Mouse (Mus musculus): ENCODE measurements around the gene Dbn1. TPM values are rescaled to one million over a fixed set of nuclear protein-coding genes. Genes with fewer than 3 reads are reported as not detected.
"Not testable (repeated sequence)": the region's sequence is repeated elsewhere in the genome, so short reads cannot be mapped to it uniquely, and the experiment has no call there.

Dbn1 gene
- total RNA-seq, 2 experiments from 2014 or later = 392 to 399 TPM

DNA sequence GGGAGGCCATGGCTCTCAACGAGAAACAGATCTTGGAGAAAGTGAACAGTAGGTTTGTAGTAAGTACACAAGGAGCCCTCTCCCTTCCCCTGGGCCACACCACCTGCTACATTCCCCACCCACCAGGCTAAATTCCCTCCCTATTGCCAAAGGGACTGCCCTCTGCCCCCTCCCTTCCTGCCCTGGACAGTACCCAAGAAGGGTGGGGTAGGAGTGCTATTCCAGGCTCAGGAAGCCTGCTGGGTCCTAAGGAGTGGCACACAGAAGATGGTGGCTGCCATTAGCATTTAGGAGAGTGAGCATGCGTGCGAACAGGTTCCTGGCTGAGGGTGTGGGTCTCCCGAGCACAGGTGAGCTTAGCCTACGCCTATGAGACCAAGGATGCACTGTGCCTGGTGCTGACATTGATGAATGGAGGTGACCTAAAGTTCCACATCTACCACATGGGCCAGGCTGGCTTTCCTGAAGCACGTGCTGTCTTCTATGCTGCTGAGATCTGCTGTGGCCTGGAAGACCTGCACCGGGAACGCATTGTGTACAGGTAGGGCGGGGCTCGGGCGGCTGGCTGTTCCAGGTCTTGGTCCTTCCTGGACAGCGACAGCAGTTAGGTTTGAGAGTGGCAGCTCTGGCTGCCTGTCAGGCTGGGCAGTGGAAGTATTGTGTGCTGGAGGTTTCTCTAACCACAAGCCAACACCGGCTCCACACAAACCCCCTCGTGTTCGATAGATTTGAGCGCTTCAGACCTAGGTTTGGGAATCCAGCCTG lies 35.9 kb downstream of the Dbn1 start:
- DNase-seq (ENCODE audit: low spot score in 2 of 2) = no peak

DNA sequence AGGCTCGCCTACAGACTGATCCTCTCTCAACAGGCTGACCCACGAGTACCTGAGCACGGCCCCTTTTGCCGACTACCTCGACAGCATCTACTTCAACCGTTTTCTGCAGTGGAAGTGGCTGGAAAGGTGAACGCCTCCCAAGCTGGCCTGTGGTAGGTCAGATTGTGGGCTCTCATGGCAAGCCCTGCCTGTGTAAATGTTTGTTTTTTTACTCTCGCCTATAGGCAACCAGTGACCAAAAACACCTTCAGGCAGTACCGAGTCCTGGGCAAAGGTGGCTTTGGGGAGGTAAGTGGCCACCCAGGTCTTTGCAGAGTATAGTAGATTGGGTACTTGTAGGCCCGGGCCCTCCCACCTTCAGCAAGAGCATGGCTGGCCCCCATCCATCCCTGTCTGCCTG lies 36.6 kb downstream of the Dbn1 start:
- DNase-seq (ENCODE audit: low spot score in 2 of 2) = no peak

DNA sequence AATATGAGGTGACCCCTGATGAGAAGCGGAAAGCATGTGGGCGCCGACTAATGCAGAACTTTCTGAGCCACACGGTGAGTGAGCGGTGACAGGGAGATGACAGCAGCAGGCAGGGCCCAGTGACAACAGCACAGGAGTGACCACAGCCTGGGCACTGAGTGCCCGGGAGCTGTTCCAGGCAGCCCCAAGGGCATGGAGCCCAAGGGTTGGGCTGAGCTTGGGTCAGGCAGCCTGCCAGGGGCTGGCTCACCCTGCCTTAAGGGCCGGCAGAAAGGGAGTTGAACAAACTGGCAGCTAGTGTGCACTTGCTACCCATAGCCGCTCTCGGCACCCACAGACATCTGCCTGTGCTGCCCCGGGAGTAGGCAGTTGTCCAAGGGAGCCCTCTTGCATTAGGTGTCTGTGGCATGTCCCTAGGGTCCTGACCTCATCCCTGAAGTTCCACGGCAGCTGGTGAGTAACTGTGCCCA lies 37.4 kb downstream of the Dbn1 start:
- DNase-seq (ENCODE audit: low spot score in 2 of 2) = peak; percentile 62 to 78

DNA sequence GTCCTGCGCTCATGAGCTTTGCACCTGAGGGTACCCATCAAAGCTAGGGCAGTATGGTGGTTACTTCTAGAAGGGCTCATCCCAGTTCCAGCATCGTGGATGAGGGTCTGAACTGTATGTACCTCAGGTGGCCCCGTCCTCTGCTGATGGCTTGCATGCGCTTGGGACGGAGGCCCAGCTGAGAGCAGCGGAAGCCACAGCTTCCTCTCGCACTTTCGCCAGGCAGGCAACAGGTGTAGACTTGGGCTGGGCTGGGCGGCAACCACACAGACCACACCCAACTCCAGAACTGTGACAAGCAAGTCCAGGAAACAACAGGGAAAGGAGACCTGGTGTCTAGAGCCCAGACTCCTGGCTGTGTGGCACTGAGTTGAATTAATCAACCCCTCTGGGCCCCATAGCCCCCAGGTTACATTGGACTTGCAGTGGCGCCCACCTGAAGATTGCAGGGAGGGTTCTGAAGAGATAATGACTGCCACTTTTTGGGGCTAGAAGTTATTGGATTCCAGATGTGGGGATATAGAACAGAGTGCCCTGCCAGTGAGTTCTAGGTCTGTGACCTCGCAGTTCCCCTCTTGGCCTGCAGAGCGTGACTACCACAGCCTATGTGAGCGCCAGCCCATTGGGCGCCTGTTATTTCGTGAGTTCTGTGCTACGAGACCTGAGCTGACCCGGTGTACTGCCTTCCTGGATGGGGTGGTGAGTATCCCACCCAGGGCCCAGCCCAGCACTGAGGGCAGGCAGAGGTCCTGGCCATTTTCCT lies 38.1 kb downstream of the Dbn1 start:
- DNase-seq (ENCODE audit: low spot score in 2 of 2) = no peak

DNA sequence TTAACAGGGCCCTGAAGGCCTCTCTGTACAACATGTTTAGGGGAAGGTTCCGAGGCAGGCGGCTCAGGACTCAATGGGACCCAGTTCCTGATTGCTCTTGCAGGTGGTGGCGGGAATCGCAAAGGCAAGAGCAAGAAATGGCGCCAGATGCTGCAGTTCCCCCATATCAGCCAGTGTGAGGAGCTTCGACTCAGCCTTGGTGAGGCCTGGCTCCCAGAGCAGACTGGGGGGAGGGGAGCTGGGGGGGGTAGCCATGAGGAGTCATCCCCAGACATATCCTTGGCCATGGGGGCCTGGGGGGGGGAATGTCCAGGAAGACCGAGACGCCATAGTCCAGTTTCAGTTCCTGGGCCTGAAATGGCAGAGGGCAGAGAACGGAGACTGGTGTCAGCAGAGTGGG lies 38.7 kb downstream of the Dbn1 start:
- no peak for DNase-seq (ENCODE audit: low spot score in 2 of 2)

DNA sequence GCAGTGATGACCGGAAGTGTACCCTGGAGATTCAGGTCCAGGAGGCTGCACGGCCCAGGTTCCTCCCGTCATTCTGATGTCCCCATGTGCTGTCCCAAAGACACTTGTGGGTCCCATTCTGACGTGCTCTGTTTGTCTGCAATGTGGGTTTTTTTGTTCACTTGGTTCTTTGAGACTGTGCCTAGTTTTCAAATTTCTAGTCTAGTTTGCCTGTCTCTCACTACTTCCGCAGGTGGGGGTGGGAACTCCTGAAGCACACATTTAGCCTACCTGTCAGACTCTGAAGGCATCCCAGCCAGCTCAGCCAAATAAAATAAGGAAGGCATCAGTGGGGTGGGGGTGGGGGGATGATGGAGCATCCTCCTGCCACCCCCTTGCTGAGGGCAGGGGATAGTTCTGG lies 39.8 kb downstream of the Dbn1 start:
- no peak for DNase-seq (ENCODE audit: low spot score in 2 of 2)

DNA sequence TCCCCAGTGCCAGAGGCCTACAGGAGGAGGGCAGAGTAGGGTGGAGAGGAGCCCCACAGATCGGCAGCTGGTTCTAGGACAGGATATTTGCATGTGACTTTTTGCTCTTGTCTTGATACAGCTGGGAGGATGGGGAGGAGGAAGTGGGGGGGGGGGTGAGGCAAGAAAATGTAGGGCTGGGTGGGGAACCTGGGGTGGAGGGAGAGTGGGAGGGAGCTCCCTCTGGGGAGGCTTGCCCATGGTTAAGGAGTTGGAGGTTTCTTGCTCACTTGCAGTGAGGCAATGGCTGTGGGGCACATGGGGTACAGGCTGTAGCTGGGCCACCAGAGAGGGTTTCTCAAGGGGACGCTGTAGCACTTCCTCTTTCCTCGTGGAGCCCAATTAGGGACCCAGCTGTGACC lies 40.4 kb downstream of the Dbn1 start:
- DNase-seq (ENCODE audit: low spot score in 2 of 2) = no peak

DNA sequence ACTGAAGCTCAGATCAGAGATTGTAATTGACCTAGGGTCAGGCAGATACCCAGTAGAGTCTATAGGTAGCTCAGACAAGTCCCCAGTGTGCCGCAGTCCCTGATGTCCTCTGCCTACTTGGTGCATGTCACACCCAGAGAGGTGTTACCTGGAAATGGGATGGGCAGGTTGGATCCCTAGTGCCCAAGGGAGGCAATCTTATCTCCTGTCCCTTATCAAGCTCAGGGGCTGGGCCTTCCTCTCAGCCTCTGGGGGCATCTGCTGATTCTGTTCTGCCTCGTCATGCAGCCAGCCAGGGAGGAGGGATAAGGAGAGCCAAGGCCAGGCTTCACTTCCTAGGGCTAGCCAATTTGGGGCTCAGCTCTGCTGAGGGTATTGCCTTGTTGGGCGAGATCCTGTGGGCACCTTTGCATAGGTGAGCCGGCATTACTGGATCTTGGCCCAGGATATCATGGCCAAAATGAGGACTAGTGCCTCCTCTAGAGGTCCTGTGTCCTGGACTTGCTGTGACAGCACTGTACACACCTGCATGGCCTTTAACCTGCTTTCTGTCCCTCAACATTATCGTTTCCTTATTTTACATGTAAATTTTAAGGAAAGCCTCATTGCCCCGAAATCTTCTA lies 41.3 kb downstream of the Dbn1 start:
- no peak for DNase-seq (ENCODE audit: low spot score in 2 of 2)

DNA sequence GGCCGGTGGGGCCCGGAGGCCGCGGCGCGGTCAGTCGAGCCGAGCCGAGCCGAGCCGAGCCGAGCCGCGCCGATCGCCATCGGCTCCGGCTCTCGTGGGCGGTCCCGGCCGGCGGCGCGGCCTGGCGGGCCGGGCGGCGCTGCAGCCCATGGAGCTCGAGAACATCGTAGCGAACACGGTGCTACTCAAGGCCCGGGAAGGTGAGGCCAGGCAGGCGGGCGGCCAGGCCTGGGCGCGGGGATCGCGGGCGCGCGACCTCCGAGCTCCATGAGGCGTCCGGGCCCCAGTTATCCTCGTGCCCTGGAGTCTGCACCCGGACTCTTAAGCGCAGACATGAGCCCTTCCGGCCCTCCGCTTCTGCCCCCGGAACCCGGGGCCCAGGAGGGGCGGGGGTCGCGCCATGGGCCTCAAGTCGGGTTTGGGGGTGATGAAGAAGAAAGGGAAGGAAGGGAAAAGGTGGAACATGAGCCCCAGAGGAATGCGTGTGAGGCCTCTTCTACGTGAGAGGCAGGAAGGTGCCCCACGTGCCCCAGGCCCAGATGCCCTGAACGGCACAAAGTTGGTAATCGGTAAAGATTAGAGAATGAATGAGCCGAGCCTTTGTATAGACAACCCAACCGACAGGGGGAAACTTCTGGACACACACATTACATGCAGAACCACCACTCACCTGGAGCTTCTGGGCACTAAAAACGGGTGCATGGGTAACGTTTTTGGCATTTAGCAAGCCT lies 42.4 kb downstream of the Dbn1 start:
- DNase-seq (ENCODE audit: low spot score in 2 of 2) = no peak

DNA sequence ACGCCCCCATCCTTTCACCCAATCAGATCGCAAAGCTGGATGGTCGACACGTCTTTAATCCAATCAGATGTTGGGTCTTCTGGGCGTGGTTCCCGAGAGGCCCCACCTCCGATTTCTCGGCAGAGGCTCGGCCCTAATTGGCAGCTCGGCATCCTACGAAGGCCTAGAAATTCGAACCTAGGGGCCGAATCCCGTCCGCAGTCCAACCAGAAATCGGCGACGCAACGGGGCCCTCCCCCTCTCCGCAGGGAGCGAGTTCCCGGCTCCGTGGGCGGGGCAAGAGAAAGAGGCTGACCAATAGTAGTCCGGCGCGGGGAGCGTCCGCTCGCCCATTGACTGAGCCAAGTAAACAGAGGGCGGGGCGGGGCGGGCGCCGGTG lies 43.0 kb downstream of the Dbn1 start, which contains the start of gene Grk6:
Gene Grk6 (plus strand): TSS at position 136 of the 379 bp plus-strand sequence.
- peak; percentile 99 for DNase-seq (ENCODE audit: low spot score in 2 of 2)

DNA sequence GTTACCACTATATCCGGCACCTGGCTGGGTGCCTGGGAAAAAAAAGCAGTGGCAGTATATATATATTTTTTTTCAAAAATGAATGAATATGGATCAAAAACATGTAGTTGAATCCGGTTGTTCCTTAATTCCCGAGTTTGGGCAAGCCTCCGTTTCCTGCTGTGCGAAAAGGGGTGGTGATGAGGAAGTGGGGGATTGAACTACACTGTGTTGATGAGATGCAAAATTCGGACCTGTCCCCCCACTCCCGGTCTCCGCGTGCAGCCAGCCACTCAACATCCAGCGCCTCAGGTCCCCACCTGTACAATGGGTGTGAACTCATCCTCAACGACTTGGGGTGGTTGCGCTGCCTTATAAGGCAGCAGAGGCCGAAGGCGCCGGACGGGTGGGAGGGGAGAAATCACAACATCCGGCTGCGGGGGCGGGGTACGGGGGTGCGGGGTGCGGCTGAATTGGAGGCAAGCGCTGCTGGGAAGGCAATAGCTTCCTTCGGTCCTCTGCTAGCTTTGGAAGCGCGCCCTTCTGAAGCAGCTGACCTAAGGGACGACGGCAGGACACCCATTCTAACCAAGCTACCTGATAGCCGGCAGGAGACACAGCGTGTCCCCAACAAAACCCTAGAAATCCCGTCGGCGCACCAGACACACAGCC lies 43.5 kb downstream of the Dbn1 start:
- no peak for DNase-seq (ENCODE audit: low spot score in 2 of 2)

DNA sequence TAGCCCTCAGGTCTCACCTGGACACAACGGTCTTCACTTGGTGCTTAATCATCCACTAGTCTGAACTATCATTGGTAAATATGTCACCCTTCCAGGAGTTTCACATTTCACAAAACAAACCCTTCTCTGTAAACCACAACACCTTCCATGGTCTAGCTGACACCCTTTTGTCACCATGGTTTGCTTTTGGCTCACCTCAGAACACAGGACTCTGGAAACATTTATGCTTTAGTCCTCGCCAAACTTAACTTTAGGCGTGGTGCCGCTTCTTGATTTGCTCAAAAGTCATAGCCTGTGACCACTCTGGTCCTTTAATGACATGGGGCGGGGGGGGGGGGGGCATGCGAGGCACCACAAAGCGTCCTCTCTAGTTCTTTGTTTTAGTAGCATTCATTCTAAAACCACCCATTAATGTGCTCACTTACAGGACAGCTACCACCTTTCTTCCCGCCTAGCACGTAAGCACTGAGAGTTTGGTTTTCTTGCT lies 44.1 kb downstream of the Dbn1 start:
- DNase-seq (ENCODE audit: low spot score in 2 of 2) = no peak

DNA sequence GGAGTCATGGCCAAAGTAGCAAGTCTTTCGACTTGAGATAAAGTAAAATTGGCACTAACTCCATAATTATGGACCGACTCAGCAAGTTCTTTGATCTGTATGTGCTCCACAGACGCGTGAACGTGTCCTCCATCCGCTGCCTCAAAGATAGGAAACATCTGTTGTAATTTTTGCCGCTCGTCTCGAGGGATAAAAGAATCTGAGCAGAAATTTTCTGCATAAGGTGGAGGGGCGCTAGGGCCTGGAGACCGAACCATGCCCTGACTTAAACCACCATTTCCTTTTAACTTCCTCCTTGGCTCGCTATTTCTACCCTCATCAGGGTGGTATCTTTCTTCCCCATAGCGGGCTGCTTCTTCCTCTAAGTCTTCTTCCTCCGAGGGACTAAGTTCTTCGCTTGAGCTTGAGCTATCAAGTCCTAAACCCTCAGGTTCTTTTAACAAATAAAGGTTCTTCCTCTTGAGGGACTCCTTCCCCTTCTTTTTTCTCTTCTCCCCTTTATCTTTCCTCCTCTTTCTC lies 50.7 kb downstream of the Dbn1 start:
- not testable (repeated sequence) for DNase-seq (ENCODE audit: low spot score in 2 of 2)

DNA sequence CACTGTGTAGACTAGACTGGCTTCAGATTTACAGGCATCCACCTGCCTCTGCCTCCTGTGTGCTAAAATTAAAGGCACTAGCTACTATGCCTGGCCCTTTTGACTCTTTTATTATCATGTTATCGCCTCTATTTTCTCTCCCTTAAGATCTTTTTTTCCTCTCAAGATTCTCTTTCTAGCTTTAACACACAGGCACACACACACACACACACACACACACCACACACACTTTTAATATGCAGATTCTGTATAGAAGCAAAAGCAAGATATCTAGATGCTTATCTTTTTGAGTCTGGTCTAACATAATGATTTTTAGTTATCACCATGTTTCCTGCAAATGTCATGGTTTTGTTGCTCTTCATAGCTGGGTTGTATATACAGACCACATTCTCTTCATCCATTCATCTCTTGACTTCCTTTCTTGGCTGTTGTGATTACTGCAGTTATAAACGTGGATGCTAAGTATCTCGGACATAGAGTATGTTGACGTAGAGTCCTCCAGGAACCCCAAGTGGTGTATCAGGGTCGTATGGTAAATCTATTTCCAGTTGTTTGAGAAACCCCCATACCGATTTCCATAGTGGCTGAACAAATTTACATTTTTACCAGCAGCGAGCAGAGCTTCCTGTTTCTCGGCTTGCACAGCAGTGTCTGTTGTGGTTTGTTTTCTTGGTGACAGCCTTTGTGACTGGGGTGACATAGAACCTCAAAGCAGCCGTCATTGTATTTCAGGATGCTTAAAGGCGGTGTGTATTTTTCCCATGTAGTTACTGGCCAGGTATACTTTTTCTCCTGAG lies 55.8 kb downstream of the Dbn1 start:
- DNase-seq (ENCODE audit: low spot score in 2 of 2) = no peak

DNA sequence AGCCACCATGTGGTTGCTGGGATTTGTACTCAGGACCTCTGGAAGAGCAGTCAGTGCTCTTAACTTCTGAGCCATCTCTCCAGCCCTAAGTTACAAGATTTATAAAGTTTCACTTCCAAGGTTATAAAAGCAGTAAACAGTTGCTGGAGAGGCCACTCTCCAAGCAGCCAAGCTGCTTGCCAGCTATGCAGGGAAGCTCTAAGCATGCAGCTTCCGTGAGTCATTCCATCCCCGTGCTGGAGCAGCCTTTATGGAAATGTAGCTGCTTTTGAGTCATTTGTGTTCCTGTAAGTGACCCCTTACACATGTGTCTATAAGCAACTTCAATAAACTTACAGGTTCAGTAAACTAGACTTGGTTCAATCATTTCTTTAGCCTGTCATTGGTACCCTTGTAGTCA lies 57.3 kb downstream of the Dbn1 start:
- DNase-seq (ENCODE audit: low spot score in 2 of 2) = no peak

DNA sequence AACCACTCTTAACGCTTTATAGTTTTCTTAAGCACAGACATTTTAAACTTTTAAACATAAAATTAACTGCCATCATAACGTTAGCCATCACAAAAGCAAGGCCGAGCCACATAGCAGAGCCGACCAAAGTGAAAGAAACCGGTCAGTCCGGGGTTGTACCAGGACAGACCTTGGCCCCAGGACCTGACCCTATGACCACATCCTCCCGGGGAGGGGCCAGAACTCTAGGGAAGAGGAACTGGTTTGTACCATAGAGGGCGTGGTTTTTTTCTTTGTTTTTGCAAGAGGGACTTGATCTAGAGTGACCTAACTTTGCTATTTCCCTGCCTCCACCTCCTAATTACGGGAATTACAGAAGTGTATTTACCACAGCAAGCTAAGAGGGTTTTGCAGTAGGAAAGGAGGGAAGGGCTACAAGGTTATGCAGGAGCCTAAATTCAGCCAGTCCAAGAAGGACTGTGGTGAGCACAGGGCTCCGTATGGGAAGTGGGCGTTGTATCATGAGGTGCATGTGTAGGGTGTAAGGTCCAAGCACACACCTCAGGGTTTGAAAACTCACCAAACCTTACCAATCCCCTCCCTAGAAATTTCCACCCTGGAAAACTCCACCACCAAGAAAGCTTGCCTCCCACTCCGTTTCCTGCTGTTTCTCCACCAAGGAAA lies 58.6 kb downstream of the Dbn1 start:
- no peak for DNase-seq (ENCODE audit: low spot score in 2 of 2)

DNA sequence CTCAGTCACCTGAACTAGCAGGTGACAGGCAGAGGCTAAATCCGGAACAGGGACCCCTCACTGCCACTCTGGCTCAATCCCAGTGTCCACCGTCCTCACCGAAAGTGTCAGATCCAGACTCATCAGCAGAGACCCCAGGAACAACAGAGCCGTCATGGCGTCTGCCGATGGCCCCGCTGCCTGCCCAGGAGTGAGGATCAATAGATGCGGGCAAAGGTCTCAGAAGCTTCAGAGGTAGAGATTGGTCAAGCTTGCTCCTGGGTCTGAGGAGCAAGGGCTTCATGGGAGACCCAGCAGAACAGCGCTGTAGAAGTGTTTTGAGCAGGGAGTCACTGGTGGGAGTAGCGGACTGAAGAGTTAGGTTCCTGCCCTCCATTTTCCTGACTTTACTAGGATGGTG lies 61.3 kb downstream of the Dbn1 start, which contains the start of gene F12:
Gene F12 (minus strand): TSS at position 181 of the 400 bp plus-strand sequence.
- no peak for DNase-seq (ENCODE audit: low spot score in 2 of 2)

Data from layer of hippocampus, postnatal 10 days (tissue).